Mouse (Mus musculus): ENCODE data around the gene Psme1. TPM values are rescaled to one million over a fixed set of nuclear protein-coding genes. Genes with fewer than 3 reads are reported as not detected.

The Psme1 gene
- total and polyA plus RNA-seq, 3 experiments = 101 to 264 (median 231) TPM

GRCm38 (mm10) chr14:55592226-55592625, 14.3 kb downstream of the Psme1 start:
- Histone ChIP-seq H3K27ac (peak overlapping the region; percentile 97), H3K79me2 (replicated peaks; ENCODE audit: control insufficient read depth, insufficient read depth, low read length) (peaks cover 3% of the 10 kb centered on the region; the same call in 1 of the 2 replicates), H3K27me3 (ENCODE audit: control insufficient read depth, insufficient read depth, low read length) (no peaks in the 10 kb centered on the region), H3K4me1 (ENCODE audit: control insufficient read depth, insufficient read depth, low read length) (peaks cover 7% of the 10 kb centered on the region), H3K4me3 (peak overlapping the region; percentile 72), H3K9ac (ENCODE audit: low read depth, low read length) (peak overlapping the region; percentile 98), H3K36me3 (ENCODE audit: control insufficient read depth, insufficient read depth, low read length) (peaks cover 4% of the 10 kb centered on the region; the same call in 1 of the 2 replicates)
- intact Hi-C loops (cut with DNase I) = no loop called here
- TF ChIP-seq CTCF (IDR thresholded peaks at IDR 0.05) (no peak), EP300 (IDR thresholded peaks at IDR 0.05; ENCODE audit: insufficient read depth, low read depth, low read length) (no peak), POLR2A (IDR thresholded peaks at IDR 0.05; ENCODE audit: insufficient read depth, low read depth, low read length) (no peak)
- 2% methylated on average over 16 of the region's 16 CpGs for WGBS
- DNase-seq = no peak

GRCm38 (mm10) chr14:55596036-55596690, 18.2 kb downstream of the Psme1 start:
- intact Hi-C loops (cut with DNase I) = no loop called here
- H3K27ac ChIP-seq = no peak overlapping the region
- H3K9ac ChIP-seq (ENCODE audit: low read depth, low read length) = no peak overlapping the region
- TF ChIP-seq CTCF (IDR thresholded peaks at IDR 0.05) = no peak
- peaks cover 7% of the 10 kb centered on the region for H3K4me1 ChIP-seq (ENCODE audit: control insufficient read depth, insufficient read depth, low read length)
- peaks cover 3% of the 10 kb centered on the region; the same call in 1 of the 2 replicates for H3K79me2 ChIP-seq (replicated peaks; ENCODE audit: control insufficient read depth, insufficient read depth, low read length)
- no peaks in the 10 kb centered on the region; the same call in 1 of the 2 replicates for H3K36me3 ChIP-seq (ENCODE audit: control insufficient read depth, insufficient read depth, low read length)
- no peaks in the 10 kb centered on the region for H3K27me3 ChIP-seq (ENCODE audit: control insufficient read depth, insufficient read depth, low read length)
- no peak for DNase-seq
- 70% methylated on average over 13 of the region's 13 CpGs for WGBS
- no peak overlapping the region for H3K4me3 ChIP-seq

GRCm38 (mm10) chr14:55598521-55599390, 20.8 kb downstream of the Psme1 start:
- TF ChIP-seq EP300 (IDR thresholded peaks at IDR 0.05; ENCODE audit: insufficient read depth, low read depth, low read length) (no peak), CTCF (IDR thresholded peaks at IDR 0.05) (no peak), POLR2A (IDR thresholded peaks at IDR 0.05; ENCODE audit: insufficient read depth, low read depth, low read length) (no peak)
- WGBS = 96% methylated on average over 21 of the region's 21 CpGs
- Histone ChIP-seq H3K79me2 (replicated peaks; ENCODE audit: control insufficient read depth, insufficient read depth, low read length) (peaks cover 2% of the 10 kb centered on the region; the same call in 1 of the 2 replicates), H3K27me3 (ENCODE audit: control insufficient read depth, insufficient read depth, low read length) (no peaks in the 10 kb centered on the region), H3K36me3 (ENCODE audit: control insufficient read depth, insufficient read depth, low read length) (no peaks in the 10 kb centered on the region), H3K4me3 (no peak overlapping the region), H3K27ac (no peak overlapping the region), H3K9ac (ENCODE audit: low read depth, low read length) (no peak overlapping the region), H3K4me1 (ENCODE audit: control insufficient read depth, insufficient read depth, low read length) (peaks cover 5% of the 10 kb centered on the region)
- intact Hi-C loops (cut with DNase I) = no loop called here
- DNase-seq = no peak

GRCm38 (mm10) chr14:55603271-55603632, 25.3 kb downstream of the Psme1 start, which contains the start of gene Irf9:
TSS of gene Irf9 (plus strand) at chr14:55603571.
- peaks cover 12% of the 10 kb centered on the region for H3K4me1 ChIP-seq (ENCODE audit: control insufficient read depth, insufficient read depth, low read length)
- peaks cover 10% of the 10 kb centered on the region for H3K36me3 ChIP-seq (ENCODE audit: control insufficient read depth, insufficient read depth, low read length)
- WGBS = 67% methylated on average over 7 of the region's 7 CpGs
- TF ChIP-seq CTCF (IDR thresholded peaks at IDR 0.05) (no peak), POLR2A (IDR thresholded peaks at IDR 0.05; ENCODE audit: insufficient read depth, low read depth, low read length) (no peak), EP300 (IDR thresholded peaks at IDR 0.05; ENCODE audit: insufficient read depth, low read depth, low read length) (no peak)
- peak within 1 kb of the TSS; percentile 97 for H3K27ac ChIP-seq
- peak within 1 kb of the TSS; percentile 71 for H3K4me3 ChIP-seq
- H3K9ac ChIP-seq (ENCODE audit: low read depth, low read length) = peak within 1 kb of the TSS; percentile 76
- H3K79me2 ChIP-seq (replicated peaks; ENCODE audit: control insufficient read depth, insufficient read depth, low read length) = no peaks in the 10 kb centered on the region
- intact Hi-C loops (cut with DNase I) = loop anchor here (2.0 to 5.0 kb wide), 2 partner anchors 42 to 106 kb away; partner anchors contain the start of genes A730061H03Rik and Dcaf11
- DNase-seq = no peak
- no peaks in the 10 kb centered on the region for H3K27me3 ChIP-seq (ENCODE audit: control insufficient read depth, insufficient read depth, low read length)

- peak; percentile 92 to 93 for DNase-seq
- intact Hi-C loops (cut with DNase I) = loop anchor here (2.0 to 5.0 kb wide), 4 partner anchors 13 to 107 kb away; partner anchors contain the start of genes A730061H03Rik, Dcaf11, Psme2 and Rnf31
- peak overlapping the region; percentile 97 for H3K27ac ChIP-seq
- peak overlapping the region; percentile 76 for H3K9ac ChIP-seq (ENCODE audit: low read depth, low read length)
- H3K36me3 ChIP-seq (ENCODE audit: control insufficient read depth, insufficient read depth, low read length) = peaks cover 10% of the 10 kb centered on the region
- peaks cover 12% of the 10 kb centered on the region for H3K4me1 ChIP-seq (ENCODE audit: control insufficient read depth, insufficient read depth, low read length)
- H3K4me3 ChIP-seq = peak overlapping the region; percentile 71
- 12% methylated on average over 19 of the region's 19 CpGs for WGBS
- H3K27me3 ChIP-seq (ENCODE audit: control insufficient read depth, insufficient read depth, low read length) = no peaks in the 10 kb centered on the region
- no peak; the same call in 1 of the 2 replicates for TF ChIP-seq CTCF (IDR thresholded peaks at IDR 0.05)
- TF ChIP-seq EP300 (IDR thresholded peaks at IDR 0.05; ENCODE audit: insufficient read depth, low read depth, low read length) = peak; percentile 90; the same call in 1 of the 2 replicates
- TF ChIP-seq POLR2A (IDR thresholded peaks at IDR 0.05; ENCODE audit: insufficient read depth, low read depth, low read length) = peak; percentile 69
- no peaks in the 10 kb centered on the region for H3K79me2 ChIP-seq (replicated peaks; ENCODE audit: control insufficient read depth, insufficient read depth, low read length)
These were observed 26.0 kb downstream of the Psme1 start for GRCm38 (mm10) chr14:55603633-55604576.
